Mouse (Mus musculus) limb, embryonic 11.5 days (tissue): Measurements from ENCODE around the gene Prpf4. TPM values are rescaled to one million over a fixed set of nuclear protein-coding genes. Genes with fewer than 3 reads are reported as not detected.

Experiments used
- ATAC-seq: fragments of 200-750 bp; cut with Nextera tagmentation; 2 replicates; pipeline ENCODE4 v1.8.0; 2017; ENCODE audit warnings: low read depth; ENCODE audit not compliant: insufficient number of reproducible peaks, low FRiP score, low TSS enrichment
- DNase-seq: peaks from one replicate; pipeline ENCODE4 v3.0.0-alpha.2; 2015; ENCODE audit warnings: low spot score
- H3K27ac ChIP-seq: fragments of 300-500 bp; sonication (generic); replicated peaks from 2 replicates; pipeline ENCODE4 v1.5.1; 2014; ENCODE audit warnings: low read depth, mild to moderate bottlenecking, low read length
- H3K27me3 ChIP-seq: fragments of 300-500 bp; sonication (generic); 2 replicates; pipeline ENCODE4 v1.6.1; 2014; ENCODE audit warnings: mild to moderate bottlenecking, low read length, mixed read lengths; ENCODE audit not compliant: control insufficient read depth, insufficient read depth
- H3K36me3 ChIP-seq: fragments of 300-500 bp; sonication (generic); 2 replicates; pipeline ENCODE4 v1.6.1; 2014; ENCODE audit warnings: mild to moderate bottlenecking, low read length, moderate library complexity, mixed read lengths; ENCODE audit not compliant: control insufficient read depth, insufficient read depth
- H3K4me1 ChIP-seq: fragments of 300-500 bp; sonication (generic); 2 replicates; pipeline ENCODE4 v1.6.1; 2014; ENCODE audit warnings: low read length, mixed read lengths; ENCODE audit not compliant: control insufficient read depth, insufficient read depth
- H3K4me2 ChIP-seq: fragments of 300-500 bp; sonication (generic); 2 replicates; pipeline ENCODE4 v1.6.1; 2014; ENCODE audit warnings: low read depth, mild to moderate bottlenecking, moderate library complexity; ENCODE audit not compliant: severe bottlenecking
- H3K4me3 ChIP-seq: fragments of 300-500 bp; sonication (generic); 2 replicates; pipeline ENCODE4 v1.5.1; 2014; ENCODE audit warnings: low read depth, low read length
- H3K9ac ChIP-seq: fragments of 300-500 bp; sonication (generic); 2 replicates; pipeline ENCODE4 v1.6.1; 2014; ENCODE audit warnings: mild to moderate bottlenecking, low read length
- H3K9me3 ChIP-seq: fragments of 300-500 bp; sonication (generic); 2 replicates; pipeline ENCODE4 v1.6.1; 2016; ENCODE audit warnings: low read length; ENCODE audit not compliant: control insufficient read depth
- WGBS: fragments of 180-500 bp; shearing (Covaris S2); extraction: QIAGEN DNeasy Blood & Tissue Kit; methylation state at CpG from one replicate; pipeline ENCODE4 v1.1.7; 2014; 5-methylcytosine and 5-hydroxymethylcytosine counted together
- polyA plus RNA-seq: library from polyadenylated mRNA; unstranded; fragments of >200 nt; fragmentation: Nextera tagmentation; extraction: Ambion mirVana; gene quantifications from 2 replicates; pipeline ENCODE4 v1.2.1, GENCODE M21; 2014

Prpf4 gene
- polyA plus RNA-seq, 1 experiment from 2014 or later: 37.3 TPM

DNA sequence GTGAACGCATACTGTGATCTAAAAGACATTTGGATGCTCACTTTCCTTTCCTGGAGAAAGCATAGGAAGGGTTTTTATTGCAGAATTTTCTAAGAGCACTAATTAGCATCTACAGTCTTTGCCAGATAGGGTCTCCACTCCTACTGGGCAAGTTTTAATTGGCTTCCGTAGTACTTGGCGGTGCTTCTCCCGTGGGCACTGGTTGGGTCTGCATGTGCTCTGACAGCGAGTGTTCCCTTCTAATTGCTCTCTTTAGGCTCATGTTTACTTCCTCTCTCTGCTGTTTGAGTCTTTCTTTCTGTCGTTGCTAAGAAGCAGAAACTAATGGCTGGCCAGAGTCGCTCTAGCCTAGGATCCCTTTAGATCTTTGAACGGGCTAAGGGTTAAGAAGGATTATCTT is 9.9 kb downstream of the Prpf4 start:
- Histone ChIP-seq H3K4me3 (no peak overlapping the region), H3K27me3 (no peaks in the 10 kb centered on the region), H3K4me1 (no peaks in the 10 kb centered on the region), H3K27ac (no peak overlapping the region), H3K36me3 (peaks cover 36% of the 10 kb centered on the region), H3K9me3 (no peaks in the 10 kb centered on the region), H3K9ac (no peak overlapping the region), H3K4me2 (no peak overlapping the region)
- 81% methylated on average over 8 of the region's 8 CpGs for WGBS
- DNase-seq (no peak), ATAC-seq (no peak)

DNA sequence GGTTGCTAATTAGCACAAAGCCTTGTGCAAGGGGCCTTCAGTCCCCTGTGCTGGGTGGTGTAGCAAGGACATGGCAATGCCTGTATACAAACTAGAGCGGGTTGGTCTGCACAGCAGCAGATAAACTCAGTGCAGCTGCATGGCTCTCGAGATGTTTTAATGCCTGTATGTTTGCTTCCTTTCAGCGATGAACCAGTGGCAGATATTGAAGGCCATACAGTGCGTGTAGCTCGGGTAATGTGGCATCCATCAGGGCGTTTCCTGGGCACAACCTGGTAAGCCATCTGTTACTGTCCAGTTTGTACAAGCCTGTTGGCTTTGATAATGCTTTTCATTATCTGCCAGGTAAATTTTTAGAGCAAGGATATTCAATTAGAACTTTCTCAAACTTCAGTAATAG is 10.5 kb downstream of the Prpf4 start:
- 97% methylated on average over 6 of the region's 6 CpGs for WGBS
- no peak overlapping the region for H3K4me2 ChIP-seq
- H3K27ac ChIP-seq: no peak overlapping the region
- H3K4me1 ChIP-seq: no peaks in the 10 kb centered on the region
- no peak overlapping the region for H3K9ac ChIP-seq
- H3K4me3 ChIP-seq: no peak overlapping the region
- H3K36me3 ChIP-seq: peaks cover 42% of the 10 kb centered on the region
- no peaks in the 10 kb centered on the region for H3K27me3 ChIP-seq
- no peak for DNase-seq
- H3K9me3 ChIP-seq: no peaks in the 10 kb centered on the region
- ATAC-seq: no peak

- DNase-seq (no peak), ATAC-seq (no peak)
- Histone ChIP-seq H3K27me3 (no peaks in the 10 kb centered on the region), H3K4me3 (no peak overlapping the region), H3K4me2 (no peak overlapping the region), H3K4me1 (no peaks in the 10 kb centered on the region), H3K9ac (no peak overlapping the region), H3K27ac (no peak overlapping the region), H3K36me3 (peaks cover 30% of the 10 kb centered on the region), H3K9me3 (no peaks in the 10 kb centered on the region)
- WGBS: 94% methylated on average over 4 of the region's 4 CpGs
Observed at GRCm38 (mm10) chr4:62425891-62426290, 17.3 kb downstream of the Prpf4 start.

GRCm38 (mm10) chr4:62427978-62428758 is 19.6 kb downstream of the Prpf4 start:
- DNase-seq (no peak), ATAC-seq (0 out of 2 replicates have a peak, but pooled peaks have one; percentile 26)
- 73% methylated on average over 17 of the region's 17 CpGs for WGBS
- Histone ChIP-seq H3K27me3 (no peaks in the 10 kb centered on the region), H3K4me1 (no peaks in the 10 kb centered on the region), H3K27ac (no peak overlapping the region), H3K4me2 (no peak overlapping the region), H3K36me3 (peaks cover 15% of the 10 kb centered on the region), H3K9ac (no peak overlapping the region), H3K4me3 (no peak overlapping the region), H3K9me3 (no peaks in the 10 kb centered on the region)

DNA sequence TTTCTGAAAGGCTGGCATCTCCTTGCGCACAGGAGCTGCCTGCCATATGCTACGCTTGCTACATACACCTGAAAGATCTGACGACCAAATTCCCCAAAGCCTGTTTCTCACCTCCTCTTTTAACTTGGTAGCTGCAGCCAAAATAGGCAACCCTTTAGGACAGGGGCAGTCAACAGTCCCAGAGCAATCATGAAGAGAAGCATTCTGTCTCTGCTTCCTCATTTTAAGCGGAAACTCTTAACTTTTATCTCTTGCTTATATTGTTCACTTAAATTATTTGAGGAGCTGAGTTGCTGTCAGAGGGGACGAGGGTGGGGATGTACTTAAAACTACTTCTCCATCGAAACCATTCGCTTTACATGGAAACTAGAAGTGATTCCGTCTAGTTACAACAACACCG is 21.0 kb downstream of the Prpf4 start:
- H3K27me3 ChIP-seq: no peaks in the 10 kb centered on the region
- H3K27ac ChIP-seq: no peak overlapping the region
- H3K9ac ChIP-seq: no peak overlapping the region
- DNase-seq (no peak), ATAC-seq (no peak)
- H3K4me3 ChIP-seq: no peak overlapping the region
- H3K4me2 ChIP-seq: no peak overlapping the region
- no peaks in the 10 kb centered on the region for H3K4me1 ChIP-seq
- peaks cover 5% of the 10 kb centered on the region; the same call in 1 of the 2 replicates for H3K36me3 ChIP-seq
- WGBS: 89% methylated on average over 9 of the region's 9 CpGs
- no peaks in the 10 kb centered on the region for H3K9me3 ChIP-seq

DNA sequence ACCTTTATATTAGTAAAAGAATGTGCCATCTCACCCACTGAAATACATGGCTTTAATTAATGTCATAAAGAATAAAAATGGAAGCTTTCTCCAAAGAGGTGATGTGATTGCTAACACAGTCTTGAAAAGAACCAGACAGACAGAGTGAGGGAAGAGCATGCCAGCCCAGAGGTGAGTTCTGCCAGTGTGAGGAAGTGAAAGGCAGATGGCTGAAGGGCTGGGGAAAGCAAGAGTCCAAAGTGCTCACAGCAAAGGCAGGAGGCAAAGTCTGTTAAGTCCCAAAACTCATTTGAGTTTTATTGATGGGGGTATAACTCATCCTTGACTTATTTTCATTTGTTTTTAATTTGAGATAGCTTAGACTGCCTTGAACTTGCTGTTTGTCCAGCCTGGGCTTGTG is 22.1 kb downstream of the Prpf4 start:
- Histone ChIP-seq H3K9me3 (no peaks in the 10 kb centered on the region), H3K36me3 (no peaks in the 10 kb centered on the region), H3K9ac (no peak overlapping the region), H3K4me1 (no peaks in the 10 kb centered on the region), H3K27ac (no peak overlapping the region), H3K4me2 (no peak overlapping the region), H3K4me3 (no peak overlapping the region), H3K27me3 (no peaks in the 10 kb centered on the region)
- DNase-seq (no peak), ATAC-seq (no peak)

GRCm38 (mm10) chr4:62431522-62431921 is 22.9 kb downstream of the Prpf4 start:
- no peak for DNase-seq
- H3K4me1 ChIP-seq: no peaks in the 10 kb centered on the region
- WGBS: 85% methylated on average over 4 of the region's 4 CpGs
- no peak overlapping the region for H3K27ac ChIP-seq
- no peaks in the 10 kb centered on the region for H3K27me3 ChIP-seq
- no peak overlapping the region for H3K4me3 ChIP-seq
- no peak overlapping the region for H3K4me2 ChIP-seq
- no peak overlapping the region for H3K9ac ChIP-seq
- H3K36me3 ChIP-seq: no peaks in the 10 kb centered on the region
- ATAC-seq: no peak
- no peaks in the 10 kb centered on the region for H3K9me3 ChIP-seq

- H3K4me3 ChIP-seq: no peak overlapping the region
- DNase-seq: no peak
- no peak for ATAC-seq
- H3K4me2 ChIP-seq: no peak overlapping the region
- no peaks in the 10 kb centered on the region for H3K9me3 ChIP-seq
- no peaks in the 10 kb centered on the region for H3K36me3 ChIP-seq
- H3K27me3 ChIP-seq: no peaks in the 10 kb centered on the region
- no peaks in the 10 kb centered on the region for H3K4me1 ChIP-seq
- H3K27ac ChIP-seq: no peak overlapping the region
- 77% methylated on average over 7 of the region's 7 CpGs for whole genome bisulfite sequencing
- H3K9ac ChIP-seq: no peak overlapping the region
Observed at GRCm38 (mm10) chr4:62433939-62434870, 25.6 kb downstream of the Prpf4 start.
